Mouse (Mus musculus) intestine, embryonic 16.5 days (tissue): ENCODE measurements around the gene Prdm16. TPM values are rescaled to one million over a fixed set of nuclear protein-coding genes. Genes with fewer than 3 reads are reported as not detected.
A peak's percentile ranks its signal among the peaks of the same experiment; 100 is the strongest.

Experiments used
- ATAC-seq: fragments of 200-750 bp; cut with Nextera tagmentation; 2 replicates; pipeline ENCODE4 v1.8.0; 2017; ENCODE audit warnings: moderate TSS enrichment, moderate library complexity
- H3K27ac ChIP-seq: fragments of 300-500 bp; sonication (generic); 2 replicates; pipeline ENCODE4 v1.5.1; 2014; ENCODE audit warnings: mild to moderate bottlenecking, low read length
- H3K27me3 ChIP-seq: fragments of 300-500 bp; sonication (generic); replicated peaks from 2 replicates; pipeline ENCODE4 v1.6.1; 2014; ENCODE audit warnings: low read length, control low read depth, mixed read lengths; ENCODE audit not compliant: control insufficient read depth, insufficient read depth
- H3K36me3 ChIP-seq: fragments of 300-500 bp; sonication (generic); 2 replicates; pipeline ENCODE4 v1.6.1; 2014; ENCODE audit warnings: low read length, control low read depth; ENCODE audit not compliant: control insufficient read depth, insufficient read depth
- H3K4me1 ChIP-seq: fragments of 300-500 bp; sonication (generic); 2 replicates; pipeline ENCODE4 v1.6.1; 2014; ENCODE audit warnings: low read length, control low read depth, mixed read lengths; ENCODE audit not compliant: control insufficient read depth, insufficient read depth
- H3K4me2 ChIP-seq: fragments of 300-500 bp; sonication (generic); 2 replicates; pipeline ENCODE4 v1.6.1; 2014; ENCODE audit warnings: low read depth, low read length, control low read depth
- H3K4me3 ChIP-seq: fragments of 300-500 bp; sonication (generic); 2 replicates; pipeline ENCODE4 v1.5.1; 2014; ENCODE audit warnings: mild to moderate bottlenecking, low read length
- H3K9ac ChIP-seq: fragments of 300-500 bp; sonication (generic); 2 replicates; pipeline ENCODE4 v1.6.1; 2014; ENCODE audit warnings: low read depth, low read length
- H3K9me3 ChIP-seq: fragments of 300-500 bp; sonication (generic); 2 replicates; pipeline ENCODE4 v1.6.1; 2016; ENCODE audit warnings: low read length, control low read depth; ENCODE audit not compliant: control insufficient read depth
- WGBS: fragments of 180-500 bp; shearing (Covaris S2); extraction: QIAGEN DNeasy Blood & Tissue Kit; methylation state at CpG from one replicate; pipeline ENCODE4 v1.1.7; 2014; 5-methylcytosine and 5-hydroxymethylcytosine counted together
- polyA plus RNA-seq: library from polyadenylated mRNA; unstranded; fragments of >200 nt; fragmentation: Nextera tagmentation; extraction: Ambion mirVana; gene quantifications from 2 replicates; pipeline ENCODE4 v1.2.1, GENCODE M21; 2015

Prdm16 gene
- polyA plus RNA-seq, 1 experiment from 2014 or later: 17.6 TPM

GRCm38 (mm10) chr4:154310576-154311262, 326.0 kb downstream of the Prdm16 start:
- H3K27ac ChIP-seq: no peak overlapping the region
- H3K4me1 ChIP-seq: no peaks in the 10 kb centered on the region
- no peak for ATAC-seq
- no peak overlapping the region for H3K4me2 ChIP-seq
- no peaks in the 10 kb centered on the region for H3K27me3 ChIP-seq
- no peak overlapping the region for H3K4me3 ChIP-seq
- H3K9me3 ChIP-seq: no peaks in the 10 kb centered on the region
- no peaks in the 10 kb centered on the region for H3K36me3 ChIP-seq
- H3K9ac ChIP-seq: no peak overlapping the region
- 65% methylated on average over 9 of the region's 9 CpGs for WGBS

- Histone ChIP-seq H3K27ac (no peak overlapping the region), H3K4me2 (no peak overlapping the region), H3K9ac (no peak overlapping the region), H3K4me1 (no peaks in the 10 kb centered on the region), H3K4me3 (no peak overlapping the region), H3K36me3 (no peaks in the 10 kb centered on the region), H3K9me3 (no peaks in the 10 kb centered on the region), H3K27me3 (no peaks in the 10 kb centered on the region)
- no peak for ATAC-seq
- WGBS: 78% methylated on average over 2 of the region's 2 CpGs
Observed at GRCm38 (mm10) chr4:154309131-154309530, 327.5 kb downstream of the Prdm16 start.

GRCm38 (mm10) chr4:154301466-154301881, 335.2 kb downstream of the Prdm16 start, which contains the start of gene Arhgef16:
Gene Arhgef16, minus strand, starts transcription at chr4:154301676.
- Histone ChIP-seq H3K4me3 (no peak within 1 kb of the TSS), H3K27me3 (peaks cover 10% of the 10 kb centered on the region; the same call in 1 of the 2 replicates), H3K9ac (peak within 1 kb of the TSS; percentile 71), H3K4me2 (peak within 1 kb of the TSS; percentile 75; the same call in 1 of the 2 replicates), H3K36me3 (no peaks in the 10 kb centered on the region), H3K27ac (no peak within 1 kb of the TSS), H3K4me1 (peaks cover 15% of the 10 kb centered on the region; the same call in 1 of the 2 replicates), H3K9me3 (no peaks in the 10 kb centered on the region)
- 0 out of 2 replicates have a peak, but pooled peaks have one; percentile 5 for ATAC-seq
- WGBS: 19% methylated on average over 7 of the region's 7 CpGs

GRCm38 (mm10) chr4:154299541-154300271, 337.0 kb downstream of the Prdm16 start:
- H3K4me1 ChIP-seq: peaks cover 25% of the 10 kb centered on the region; the same call in 1 of the 2 replicates
- H3K4me2 ChIP-seq: peak overlapping the region; percentile 75
- H3K27me3 ChIP-seq: peaks cover 10% of the 10 kb centered on the region; the same call in 1 of the 2 replicates
- no peaks in the 10 kb centered on the region for H3K9me3 ChIP-seq
- peak overlapping the region; percentile 71 for H3K9ac ChIP-seq
- under 1% methylated on average over 66 of the region's 66 CpGs for WGBS
- H3K4me3 ChIP-seq: peak overlapping the region; percentile 62
- ATAC-seq: peak; percentile 86
- no peaks in the 10 kb centered on the region for H3K36me3 ChIP-seq
- peak overlapping the region; percentile 94 for H3K27ac ChIP-seq

- peak overlapping the region; percentile 62 for H3K4me3 ChIP-seq
- peaks cover 10% of the 10 kb centered on the region; the same call in 1 of the 2 replicates for H3K27me3 ChIP-seq
- peak overlapping the region; percentile 74 for H3K27ac ChIP-seq
- peak overlapping the region; percentile 75 for H3K4me2 ChIP-seq
- peaks cover 40% of the 10 kb centered on the region for H3K4me1 ChIP-seq
- H3K36me3 ChIP-seq: no peaks in the 10 kb centered on the region
- WGBS: 31% methylated on average over 9 of the region's 9 CpGs
- H3K9me3 ChIP-seq: no peaks in the 10 kb centered on the region
- peak; percentile 41 for ATAC-seq
- peak overlapping the region; percentile 56 for H3K9ac ChIP-seq
Observed at GRCm38 (mm10) chr4:154297761-154298160, 338.9 kb downstream of the Prdm16 start.

GRCm38 (mm10) chr4:154294262-154294731, 342.4 kb downstream of the Prdm16 start:
- Histone ChIP-seq H3K4me3 (peak overlapping the region; percentile 19), H3K4me2 (peak overlapping the region; percentile 49), H3K36me3 (no peaks in the 10 kb centered on the region), H3K9ac (peak overlapping the region; percentile 49), H3K27me3 (no peaks in the 10 kb centered on the region), H3K4me1 (peaks cover 36% of the 10 kb centered on the region), H3K27ac (peak overlapping the region; percentile 90), H3K9me3 (no peaks in the 10 kb centered on the region)
- peak; percentile 88 for ATAC-seq
- 25% methylated on average over 8 of the region's 8 CpGs for WGBS

GRCm38 (mm10) chr4:154293735-154294201, 342.9 kb downstream of the Prdm16 start:
- 24% methylated on average over 4 of the region's 4 CpGs for WGBS
- Histone ChIP-seq H3K4me3 (no peak overlapping the region; the same call in 1 of the 2 replicates), H3K9me3 (no peaks in the 10 kb centered on the region), H3K27me3 (no peaks in the 10 kb centered on the region), H3K4me2 (peak overlapping the region; percentile 49), H3K36me3 (no peaks in the 10 kb centered on the region), H3K4me1 (peaks cover 36% of the 10 kb centered on the region), H3K9ac (peak overlapping the region; percentile 49; the same call in 1 of the 2 replicates), H3K27ac (peak overlapping the region; percentile 90)
- ATAC-seq: peak; percentile 39

GRCm38 (mm10) chr4:154283671-154284070, 353.0 kb downstream of the Prdm16 start:
- H3K9ac ChIP-seq: no peak overlapping the region
- H3K4me3 ChIP-seq: no peak overlapping the region
- no peak for ATAC-seq
- no peak overlapping the region for H3K4me2 ChIP-seq
- H3K9me3 ChIP-seq: no peaks in the 10 kb centered on the region
- H3K36me3 ChIP-seq: no peaks in the 10 kb centered on the region; the same call in 1 of the 2 replicates
- 60% methylated on average over 7 of the region's 7 CpGs for WGBS
- H3K27ac ChIP-seq: no peak overlapping the region
- H3K4me1 ChIP-seq: no peaks in the 10 kb centered on the region
- no peaks in the 10 kb centered on the region for H3K27me3 ChIP-seq

GRCm38 (mm10) chr4:154279481-154279880, 357.2 kb downstream of the Prdm16 start:
- Histone ChIP-seq H3K4me2 (no peak overlapping the region), H3K9ac (no peak overlapping the region), H3K27me3 (no peaks in the 10 kb centered on the region), H3K9me3 (no peaks in the 10 kb centered on the region), H3K27ac (no peak overlapping the region), H3K4me3 (no peak overlapping the region), H3K4me1 (no peaks in the 10 kb centered on the region), H3K36me3 (no peaks in the 10 kb centered on the region; the same call in 1 of the 2 replicates)
- WGBS: 65% methylated on average over 9 of the region's 9 CpGs
- no peak for ATAC-seq
